Mouse (Mus musculus): ENCODE measurements around the gene Muc4.

DNA sequence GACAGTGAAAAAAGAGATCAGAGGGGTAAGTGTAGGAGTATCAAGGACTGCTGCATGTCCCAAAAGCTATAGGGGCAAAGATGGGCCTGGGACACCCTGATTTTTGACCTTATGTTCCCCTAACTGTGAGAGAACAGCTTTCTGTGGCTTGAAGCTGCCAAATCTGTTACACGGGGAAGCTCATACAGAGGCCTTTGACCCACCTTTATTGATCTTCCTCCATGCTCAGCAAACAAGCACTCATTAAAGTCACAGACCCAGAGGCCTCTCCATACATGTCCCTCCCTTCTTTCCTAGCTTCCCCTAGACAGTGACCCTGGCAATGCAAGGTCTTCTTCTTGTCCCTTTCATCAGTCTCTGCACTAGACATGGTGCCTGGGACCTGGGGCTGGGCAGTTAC, 7.0 kb upstream of the Muc4 start:
- TF ChIP-seq CTCF (IDR thresholded peaks at IDR 0.05; ENCODE audit: low read depth, low read length) (no peak), POLR2A (IDR thresholded peaks at IDR 0.05; ENCODE audit: extremely low read depth, insufficient read depth, low read length) (no peak)
